Mouse (Mus musculus) lung, postnatal 0 days (tissue): ENCODE results near the gene BC049352.

Source experiments
- CTCF ChIP-seq: IDR thresholded peaks from 2 replicates; pipeline ENCODE4 v1.5.1; 2016; ENCODE audit warnings: antibody characterized with exemption, mild to moderate bottlenecking
- EP300 ChIP-seq: IDR thresholded peaks from 2 replicates; pipeline ENCODE4 v1.6.1; 2016; ENCODE audit warnings: antibody characterized with exemption, mild to moderate bottlenecking, control low read depth

DNA sequence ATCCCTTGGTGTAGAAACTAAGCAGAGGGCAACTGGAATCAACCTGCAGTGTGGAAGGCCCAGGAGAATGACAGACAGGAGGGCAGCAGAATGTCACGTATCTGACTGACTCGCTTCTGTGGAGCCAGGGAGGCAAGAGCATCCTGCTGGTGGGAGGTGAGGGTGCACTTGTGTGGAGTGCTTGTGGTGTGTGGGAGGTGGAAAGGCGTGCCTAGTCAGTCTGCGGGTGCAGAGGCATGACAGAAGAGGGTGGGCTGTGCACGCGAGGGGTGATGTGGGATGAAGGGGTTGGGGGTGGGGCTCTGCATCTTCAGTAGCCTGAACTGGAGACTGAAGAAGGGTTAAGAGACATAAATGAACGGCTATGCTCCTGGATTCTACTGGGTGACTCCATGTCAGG, 28.4 kb upstream of the BC049352 start:
- TF ChIP-seq CTCF: no peak
- TF ChIP-seq EP300: no peak
